Mouse (Mus musculus): ENCODE measurements around the gene Agpat3.

DNA sequence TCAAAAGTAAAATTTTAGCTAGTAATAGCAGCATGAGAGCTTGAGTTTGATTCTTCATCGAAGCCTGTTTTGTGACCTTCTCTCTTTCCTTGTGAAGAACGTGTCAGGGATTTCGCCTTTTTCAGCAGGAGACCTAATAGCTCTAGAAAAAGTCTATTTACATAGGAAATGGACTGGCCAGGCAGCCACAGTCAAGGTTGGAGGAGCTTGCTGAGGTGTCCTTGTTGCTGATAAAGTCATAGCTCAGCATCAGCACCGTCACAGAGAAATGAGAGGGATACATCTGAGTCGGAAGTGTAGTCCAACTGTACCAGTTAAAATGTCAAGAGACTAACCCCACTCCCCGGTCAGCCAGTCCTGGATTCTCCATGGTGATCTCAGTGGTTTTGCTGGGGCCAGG lies 13.3 kb upstream of the Agpat3 start:
- TF ChIP-seq MAZ (IDR thresholded peaks at IDR 0.05; ENCODE audit: low read depth, low read length), result no peak
- no peak for TF ChIP-seq CTCF (IDR thresholded peaks at IDR 0.05 in 2 of 3, conservative IDR thresholded peaks at IDR 0.05 in 1 of 3; ENCODE audit: control insufficient read depth in 1 of 3, insufficient read depth in 1 of 3, low read depth in 2 of 3, low read length in 3 of 3, poor library complexity in 1 of 3, severe bottlenecking in 1 of 3)
- TF ChIP-seq MYB (IDR thresholded peaks at IDR 0.05; ENCODE audit: low read depth, low read length), result no peak

Measured in MEL (cell line).